Mouse (Mus musculus) right cerebral cortex, adult 2 months (tissue): ENCODE results near the gene Ctnnbip1.

Experiments
- DNase-seq, 2 experiments: peaks; one replicate each; pipeline ENCODE4 v3.0.0; 2021 to 2022; ENCODE audit warnings: low spot score in 2 of 2

Ctnnbip1 gene

DNA sequence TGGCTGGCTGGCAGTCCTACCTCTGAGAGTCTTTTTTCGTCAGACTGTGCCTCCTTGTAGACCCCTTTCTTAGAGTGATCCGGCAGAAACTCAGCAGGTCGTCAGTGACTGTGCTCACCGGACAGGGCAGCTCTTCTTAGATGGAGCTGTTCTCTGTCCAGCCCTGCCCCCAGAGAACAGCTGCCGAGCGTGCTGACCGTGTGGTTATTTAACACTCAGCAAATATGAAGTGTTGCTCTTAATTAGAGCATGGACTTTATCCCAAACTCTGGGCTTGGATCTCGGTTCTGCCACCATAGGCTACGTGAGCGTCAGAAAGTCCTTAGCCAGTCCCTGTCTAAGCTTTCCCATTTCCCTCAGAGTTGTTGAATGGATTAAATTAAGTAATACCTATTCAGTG is 3.2 kb downstream of the Ctnnbip1 start:
- DNase-seq, result no peak

DNA sequence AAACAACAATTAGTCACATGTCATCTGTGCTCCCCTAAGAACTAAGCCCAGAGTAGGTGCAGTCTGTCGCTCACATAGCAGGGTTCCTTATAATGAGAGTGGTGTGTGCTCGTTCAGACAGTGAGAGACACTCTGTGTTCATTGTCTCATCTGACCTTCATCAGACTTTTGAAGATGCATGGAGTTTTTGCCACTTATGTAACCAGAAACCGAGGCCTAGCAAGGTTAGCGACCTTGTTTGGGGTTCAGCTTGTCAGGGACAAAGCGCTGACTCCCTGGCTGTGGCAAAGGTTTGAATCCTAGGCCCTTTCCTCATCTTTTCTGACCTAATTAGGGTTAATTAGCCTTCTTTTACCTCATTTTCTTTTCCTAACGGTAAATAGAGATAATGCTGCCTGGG is 5.9 kb downstream of the Ctnnbip1 start:
- no peak for DNase-seq

DNA sequence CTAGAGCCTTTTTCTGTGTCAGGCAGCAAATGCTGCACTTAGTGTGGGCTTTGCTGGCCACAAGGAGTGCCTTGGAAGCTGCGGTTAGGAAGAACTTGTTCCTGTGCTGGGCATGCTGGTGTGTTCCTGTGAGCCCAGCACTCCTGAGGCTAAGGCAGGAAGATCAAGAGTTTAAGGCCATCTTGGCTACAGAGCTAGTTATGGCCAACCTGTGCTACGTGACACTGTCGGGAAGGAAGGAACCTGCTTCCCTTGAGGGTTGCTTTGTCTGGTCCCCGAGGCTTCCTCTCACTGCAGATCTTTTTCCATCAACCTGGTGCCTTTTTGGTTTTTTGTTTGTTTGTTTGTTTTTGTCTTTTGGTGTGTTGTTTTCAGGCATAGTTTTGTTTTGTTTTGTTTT is 7.1 kb downstream of the Ctnnbip1 start:
- DNase-seq, result no peak

DNA sequence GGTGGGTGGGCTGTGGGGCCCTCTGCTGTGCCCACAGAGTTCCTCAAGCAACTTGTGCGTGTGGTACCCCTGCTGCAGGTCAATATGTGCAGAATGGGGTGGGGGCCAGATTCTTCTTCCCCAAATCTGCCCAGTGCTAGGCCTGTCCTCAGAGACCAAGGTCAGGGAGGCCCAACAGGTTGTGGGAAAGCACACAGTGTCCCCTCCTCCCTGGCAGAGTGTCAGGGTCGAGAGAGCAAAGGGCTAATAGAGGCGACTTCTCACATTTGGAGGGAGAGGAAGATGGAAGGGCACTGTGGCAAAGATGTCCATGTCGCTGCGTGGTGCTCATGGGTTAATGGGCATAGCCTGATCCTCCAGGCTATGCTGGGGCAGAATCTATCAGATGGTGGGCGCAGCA is 7.8 kb downstream of the Ctnnbip1 start:
- no peak for DNase-seq

DNA sequence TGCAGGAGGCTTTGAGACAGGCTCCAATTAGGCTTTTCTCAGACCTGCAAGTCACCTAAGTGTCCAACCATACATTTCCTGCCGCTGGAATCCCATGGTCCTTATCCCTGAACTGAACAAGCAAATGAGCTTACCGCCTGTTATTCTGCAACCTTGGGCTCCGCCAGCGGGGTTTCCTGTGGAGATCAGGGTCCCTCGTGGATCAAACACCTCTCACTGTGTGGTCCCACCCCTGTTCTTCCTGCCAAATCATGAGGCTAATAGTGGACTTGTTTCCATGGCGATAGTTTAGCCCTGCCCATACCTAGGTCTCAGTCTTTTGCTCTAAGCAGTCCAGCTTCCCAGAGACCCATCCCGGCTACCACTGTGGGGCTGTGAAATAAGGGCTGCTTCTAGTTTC is 8.3 kb downstream of the Ctnnbip1 start:
- DNase-seq, result no peak

DNA sequence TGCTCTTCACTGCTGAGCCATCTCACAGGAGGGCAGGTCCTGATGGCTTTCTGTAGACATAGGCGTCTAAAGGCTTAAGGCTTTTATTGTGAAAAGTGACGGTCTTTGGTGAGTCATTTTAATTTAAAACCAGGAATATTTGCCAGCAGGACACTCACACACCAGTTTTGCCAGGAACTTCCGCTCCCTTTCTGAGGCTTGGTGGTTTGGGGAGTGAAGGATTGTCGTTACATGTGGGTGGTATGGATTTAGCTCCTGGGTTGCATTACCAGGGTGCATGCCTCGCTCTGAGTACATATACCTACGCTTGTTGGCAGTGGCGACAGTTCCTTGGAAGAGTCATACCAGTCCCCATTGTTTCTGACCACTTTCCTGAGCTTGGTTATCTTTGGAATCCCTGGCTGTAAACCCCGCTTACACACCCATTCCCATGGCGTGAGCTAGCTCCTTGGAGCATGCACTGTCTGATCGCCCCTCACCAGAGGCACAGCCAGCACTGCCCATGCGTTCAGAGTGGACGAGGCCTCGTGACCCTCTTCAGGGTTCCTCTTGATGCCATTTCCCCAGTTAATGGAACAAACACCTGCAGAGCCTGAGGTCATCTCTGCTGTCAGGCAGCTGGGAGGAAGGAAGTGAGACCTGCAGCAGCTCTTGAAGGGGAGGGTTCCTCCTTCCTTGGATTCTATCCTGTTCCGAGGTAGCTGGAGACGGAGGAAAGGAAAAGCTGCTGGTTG is 9.8 kb downstream of the Ctnnbip1 start:
- no peak for DNase-seq

DNA sequence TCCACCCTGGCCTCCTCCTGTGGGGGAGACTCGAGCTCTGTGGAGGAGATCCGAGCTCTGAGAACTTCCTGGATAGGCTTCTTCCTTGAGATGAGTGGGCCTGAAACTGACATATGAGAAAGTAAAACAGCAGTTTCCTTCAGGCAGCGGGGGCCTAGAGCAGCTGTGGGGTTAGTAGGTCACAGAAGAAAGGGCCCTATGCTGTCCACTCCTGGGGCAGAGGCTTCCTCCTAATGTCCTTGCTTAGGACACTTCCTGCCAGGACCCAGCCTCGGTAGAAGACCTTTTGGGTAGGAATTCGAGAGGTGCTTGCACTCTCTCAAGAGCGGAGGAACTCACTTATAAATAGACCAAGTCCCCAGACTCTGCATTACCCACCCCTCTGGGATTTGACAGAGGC is 11.7 kb downstream of the Ctnnbip1 start:
- DNase-seq, result no peak

DNA sequence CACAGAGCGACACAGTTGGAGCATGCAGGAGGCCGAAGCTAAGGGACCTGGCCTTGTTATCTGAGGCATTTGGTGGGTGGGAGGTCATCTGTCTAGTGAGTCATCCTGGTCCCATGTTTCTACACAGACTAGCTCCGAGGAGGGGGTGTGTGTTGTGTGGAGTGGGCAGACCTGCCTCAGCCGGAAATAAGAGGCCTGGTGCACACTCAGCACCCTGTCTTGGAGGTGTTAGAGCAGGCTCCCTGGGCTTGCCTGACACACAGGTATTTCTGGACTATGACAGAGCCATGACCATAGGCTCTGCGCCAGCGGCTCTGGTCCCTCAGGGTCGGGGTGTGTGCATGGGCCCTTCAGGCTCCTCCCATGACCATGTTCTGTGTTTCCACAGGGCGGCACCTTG is 21.4 kb downstream of the Ctnnbip1 start:
- no peak for DNase-seq

DNA sequence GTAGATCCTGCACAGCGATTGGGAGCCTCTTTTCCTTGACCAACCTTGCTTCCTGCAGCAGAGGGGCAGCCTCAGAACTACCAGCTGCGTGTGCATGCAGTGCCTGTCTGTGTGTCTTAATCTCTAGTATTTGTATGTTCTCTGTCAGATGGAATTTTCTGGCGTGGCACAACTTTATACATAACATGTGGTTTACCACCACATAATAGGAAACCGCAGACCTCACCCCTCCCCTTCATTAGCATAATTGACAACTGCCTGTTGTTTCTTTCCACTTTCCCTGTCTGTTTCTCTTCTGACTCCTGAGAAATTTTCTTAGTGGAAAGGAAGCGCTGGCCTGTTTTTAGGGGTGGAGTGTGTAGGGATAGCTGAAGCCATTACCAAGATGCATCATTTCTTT is 23.9 kb downstream of the Ctnnbip1 start:
- DNase-seq, result no peak

DNA sequence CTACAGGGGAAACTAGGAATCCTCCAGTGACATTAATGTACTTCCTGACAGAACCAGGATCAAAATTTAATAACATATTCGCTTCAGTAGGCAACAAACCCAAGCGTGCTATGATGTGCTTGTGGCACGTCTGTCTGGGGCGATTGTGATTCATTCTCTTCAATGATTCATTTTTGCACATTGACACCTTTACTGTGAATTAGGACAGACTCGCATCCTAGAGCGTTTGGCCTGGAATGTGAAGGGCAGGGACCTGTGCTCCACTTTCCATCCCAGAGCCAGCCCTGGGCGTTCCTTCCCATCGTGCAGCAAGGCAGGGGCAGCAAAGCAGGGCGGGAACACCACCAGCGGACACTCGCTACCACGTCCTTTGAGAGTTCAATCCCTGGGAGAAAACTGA is 24.4 kb downstream of the Ctnnbip1 start:
- no peak for DNase-seq

DNA sequence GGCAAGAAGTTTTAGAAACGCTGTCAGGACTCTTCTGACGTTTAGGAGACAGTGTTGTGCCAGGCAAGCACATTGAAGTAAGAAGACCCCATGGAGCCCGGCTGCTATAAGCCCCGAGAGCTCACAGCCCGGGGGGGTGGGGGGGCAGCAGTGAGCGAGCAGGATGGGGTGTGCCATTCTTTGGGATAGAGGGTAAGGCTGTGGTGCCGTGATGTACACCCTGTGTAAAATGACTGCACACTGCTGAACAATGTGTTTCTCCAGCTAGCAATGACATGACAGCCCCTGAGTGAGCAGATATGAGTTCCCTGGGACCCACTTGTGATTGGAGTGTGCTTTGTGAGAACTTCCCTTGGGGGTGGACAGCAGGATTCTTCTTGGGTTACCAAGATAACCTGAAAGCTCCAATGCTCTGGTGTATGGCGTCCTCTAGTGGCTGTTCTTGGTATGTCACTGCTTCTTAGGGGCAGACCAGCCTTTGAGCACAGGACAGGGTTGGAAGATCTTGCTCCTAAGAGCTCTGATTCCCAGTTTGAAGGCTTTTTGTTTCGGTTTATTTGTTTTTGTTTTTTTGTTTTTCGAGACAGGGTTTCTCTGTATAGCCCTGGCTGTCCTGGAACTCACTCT is 25.0 kb downstream of the Ctnnbip1 start:
- peak; percentile 91 to 92 for DNase-seq

DNA sequence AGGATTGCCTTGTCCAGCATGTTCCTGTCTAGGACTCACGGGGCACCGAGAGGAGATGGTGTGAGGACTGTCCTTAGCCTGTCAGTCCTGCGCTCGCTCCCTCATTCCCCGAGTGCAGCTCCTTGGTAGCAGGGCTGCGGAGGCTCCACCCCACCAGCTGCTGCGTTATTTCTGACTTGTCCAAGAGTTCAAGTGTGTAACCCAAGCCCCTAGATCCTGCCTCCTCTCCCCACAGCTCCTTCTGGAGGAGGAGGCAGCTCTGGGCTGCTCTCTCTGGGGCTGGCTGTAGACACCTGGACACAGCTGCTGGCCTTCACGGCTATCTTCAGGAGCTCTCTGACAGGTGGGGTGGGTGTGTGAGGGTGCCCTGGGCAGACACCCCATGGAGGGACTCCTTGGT is 26.9 kb downstream of the Ctnnbip1 start:
- no peak for DNase-seq

DNA sequence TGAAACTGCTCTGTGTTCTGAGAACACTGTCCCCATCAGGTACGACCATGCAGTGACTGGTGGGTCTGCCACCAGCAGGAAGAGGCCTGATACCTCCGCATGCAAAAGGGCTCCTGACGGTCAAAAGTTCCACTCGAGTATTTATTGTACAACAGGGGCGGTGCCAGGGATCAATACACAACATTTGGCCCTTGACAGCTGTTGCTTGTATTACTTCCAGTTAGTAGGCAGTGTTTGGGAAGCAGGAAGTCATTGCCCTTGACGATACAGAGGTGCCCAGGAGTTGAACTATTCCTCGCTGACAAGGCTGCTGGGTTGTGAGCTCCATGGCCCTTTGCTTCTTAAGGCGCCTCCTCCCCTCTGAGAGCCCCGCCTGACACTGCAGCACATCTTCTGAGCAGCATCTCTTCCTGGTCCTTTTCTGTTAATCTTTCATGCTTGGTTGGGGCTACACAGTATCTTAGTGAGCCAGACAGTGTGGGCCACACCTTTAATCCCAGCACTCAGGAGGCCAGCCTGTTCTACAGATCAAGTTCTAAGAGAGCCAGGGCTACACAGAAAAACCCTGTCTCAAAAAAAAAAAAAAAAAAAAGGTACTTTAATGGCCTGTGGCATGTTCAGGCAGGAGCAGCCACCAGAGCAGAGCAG is 28.9 kb downstream of the Ctnnbip1 start:
- no peak for DNase-seq

DNA sequence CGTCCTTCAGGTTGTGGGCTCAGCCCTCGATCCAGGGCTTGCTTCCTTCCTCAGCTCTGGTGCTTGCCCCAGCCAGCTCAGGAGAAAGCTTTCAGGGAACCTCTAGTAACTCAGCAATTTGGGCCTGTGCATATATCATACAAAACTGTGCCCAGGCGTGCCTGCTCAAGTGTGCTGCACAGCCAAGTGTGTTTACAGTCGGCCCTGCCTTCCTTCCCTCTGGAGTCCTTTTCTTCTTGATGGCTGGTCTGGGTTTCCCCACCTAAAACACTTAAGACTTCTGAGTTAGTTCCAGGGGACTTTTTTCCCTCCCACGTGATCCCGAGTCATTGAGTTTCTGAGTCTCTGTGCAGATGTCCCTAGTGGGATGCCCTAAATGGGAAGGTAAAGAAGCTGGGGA is 29.5 kb downstream of the Ctnnbip1 start:
- DNase-seq, result no peak

DNA sequence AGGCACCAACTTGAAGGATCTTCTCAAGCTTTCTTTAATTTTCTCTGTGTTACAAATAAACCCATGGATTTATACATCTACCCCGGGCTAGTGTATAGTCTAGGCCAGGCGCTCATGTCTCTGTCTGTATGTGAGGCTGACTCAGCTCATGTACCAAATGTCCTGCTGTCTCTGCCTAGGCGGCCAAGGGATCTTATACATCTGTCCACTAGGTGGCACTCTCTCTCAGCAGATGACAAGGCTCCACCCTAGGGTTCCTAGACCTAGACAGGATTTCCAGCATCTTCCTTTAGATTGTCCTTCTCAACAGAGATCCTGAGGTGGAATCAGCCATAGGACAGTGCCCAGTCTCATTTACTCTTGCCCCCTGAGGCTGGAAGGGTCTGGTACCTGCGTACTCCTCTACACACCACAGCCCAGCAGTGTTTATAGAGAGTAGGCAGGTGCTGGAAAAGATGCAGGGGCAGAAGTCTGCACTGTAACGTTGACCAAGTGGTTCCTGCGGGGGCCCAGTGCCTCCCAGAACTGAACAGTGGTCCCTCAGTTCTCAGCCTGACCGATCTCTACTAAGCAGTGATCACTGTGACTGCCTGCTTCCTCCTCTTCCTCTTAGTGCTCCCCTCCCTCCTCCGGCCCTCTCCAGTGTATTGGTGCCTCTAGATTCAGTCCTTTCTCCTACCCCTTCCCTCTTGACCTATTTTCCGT is 31.3 kb downstream of the Ctnnbip1 start:
- DNase-seq, result peak; percentile 94

DNA sequence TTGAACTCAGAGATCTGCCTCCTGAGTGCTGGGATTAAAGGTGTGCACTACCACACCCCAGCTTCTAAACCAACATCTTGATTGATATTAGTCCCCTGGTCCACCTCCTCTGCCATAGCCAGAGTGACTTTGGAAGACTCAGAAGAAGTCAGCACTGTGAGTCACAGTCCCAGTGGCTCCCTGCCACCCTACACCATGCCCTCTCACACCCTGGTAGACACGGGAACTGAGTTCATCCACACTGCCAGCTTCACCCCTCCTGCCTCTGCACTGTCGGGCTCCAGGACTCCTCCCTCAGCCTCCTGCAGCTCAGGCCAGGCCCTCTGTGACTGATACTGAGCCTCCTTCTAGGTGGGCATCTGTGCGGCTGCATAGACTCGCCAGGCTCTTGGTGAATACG is 32.8 kb downstream of the Ctnnbip1 start:
- no peak for DNase-seq

DNA sequence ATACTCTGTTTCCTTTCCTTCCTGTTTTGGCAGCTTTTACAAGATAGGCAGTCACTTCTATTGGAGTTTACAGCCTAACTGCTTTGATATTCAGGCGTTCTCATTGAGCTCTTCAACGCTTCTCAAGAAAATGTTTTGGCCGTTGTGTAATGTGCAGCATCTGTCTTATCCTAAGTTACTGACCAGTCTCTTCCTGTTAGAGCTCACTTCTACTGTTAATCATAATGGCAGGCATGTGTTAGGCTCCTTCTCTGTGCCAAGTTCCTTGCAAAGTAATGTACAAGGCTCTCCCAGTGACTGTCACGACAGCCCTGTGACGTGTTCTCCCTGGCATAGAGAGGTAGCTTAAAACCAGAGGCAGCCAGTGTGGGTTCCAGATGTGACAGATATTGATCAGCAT is 33.7 kb downstream of the Ctnnbip1 start:
- no peak for DNase-seq

DNA sequence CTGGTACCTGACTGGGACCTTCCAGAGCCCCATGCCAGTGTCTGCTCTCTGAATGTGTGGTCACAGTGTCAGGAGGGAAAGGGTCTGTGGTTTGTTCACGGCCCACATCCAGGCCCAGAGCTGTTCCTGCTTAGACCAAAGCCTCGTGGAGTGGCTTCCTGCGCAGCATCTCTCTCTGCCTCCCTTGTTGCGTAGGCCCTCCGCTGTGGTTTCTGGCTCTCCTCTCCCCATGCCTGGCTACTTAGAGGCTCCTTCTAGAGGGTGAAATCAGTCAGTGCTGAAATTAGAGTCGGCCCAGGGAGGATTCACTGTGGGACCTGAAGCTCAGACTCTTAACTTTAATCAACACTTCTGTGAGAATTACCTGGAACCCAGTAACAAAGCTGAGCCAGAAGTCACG is 35.8 kb downstream of the Ctnnbip1 start:
- DNase-seq, result no peak

DNA sequence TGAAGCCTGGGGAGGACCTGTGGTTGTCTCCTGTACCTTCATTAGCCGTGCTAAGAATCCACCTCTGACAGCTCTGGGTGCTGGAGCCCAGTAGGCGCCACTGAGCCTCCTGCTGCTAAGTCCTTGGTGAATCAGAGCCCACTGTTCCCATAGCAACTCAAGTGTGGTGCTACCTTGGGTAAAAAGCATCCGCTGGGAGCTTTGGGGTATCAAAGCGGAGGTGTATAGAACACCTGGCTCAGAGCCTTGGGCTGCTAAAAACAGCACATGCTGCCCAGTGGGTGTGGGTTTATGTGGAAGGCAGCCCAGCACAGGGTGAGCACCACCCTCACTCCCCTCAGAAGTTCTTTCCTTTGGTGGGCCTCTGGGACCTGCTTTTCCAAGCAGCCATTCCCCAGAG is 38.1 kb downstream of the Ctnnbip1 start:
- DNase-seq, result peak; percentile 86

DNA sequence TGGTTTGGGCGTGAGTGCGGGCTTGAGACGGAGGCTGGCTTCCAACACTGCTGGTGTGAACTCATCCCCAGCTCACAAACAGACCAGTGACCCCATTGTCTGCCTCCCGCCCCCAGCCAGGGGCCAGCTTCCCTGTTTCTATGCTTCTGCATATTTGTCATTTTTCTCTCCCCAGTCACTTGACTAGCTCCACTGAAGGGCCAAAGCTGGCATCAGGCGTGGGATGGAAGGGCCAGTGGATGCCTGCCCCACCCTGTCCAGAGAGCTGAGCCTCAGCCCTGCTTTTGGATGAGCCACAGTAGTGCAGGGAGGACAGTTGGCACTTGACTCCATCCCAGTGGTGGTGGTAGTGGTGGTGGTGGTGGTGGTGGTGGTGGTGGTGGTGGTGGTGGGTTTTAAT is 39.9 kb downstream of the Ctnnbip1 start:
- no peak for DNase-seq

DNA sequence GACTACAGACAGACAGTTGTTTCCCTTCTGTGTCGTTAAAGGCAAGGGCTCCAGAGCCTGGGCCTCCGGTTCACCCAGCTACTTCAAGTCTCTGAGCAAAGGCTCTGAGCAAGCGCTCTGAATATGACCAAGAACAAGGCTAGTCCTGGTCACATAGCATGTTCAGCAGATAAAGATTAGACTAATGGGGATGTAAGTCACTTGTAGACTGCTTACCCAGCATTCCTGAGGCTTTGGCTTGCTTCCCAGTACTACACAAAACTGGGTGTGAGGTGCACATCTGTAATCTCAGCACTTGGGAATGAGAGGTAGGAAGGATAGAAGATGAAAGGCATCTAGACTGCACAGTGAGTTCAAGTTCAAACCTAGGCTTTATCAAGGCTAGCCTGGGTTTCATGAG is 40.4 kb downstream of the Ctnnbip1 start:
- DNase-seq, result no peak

DNA sequence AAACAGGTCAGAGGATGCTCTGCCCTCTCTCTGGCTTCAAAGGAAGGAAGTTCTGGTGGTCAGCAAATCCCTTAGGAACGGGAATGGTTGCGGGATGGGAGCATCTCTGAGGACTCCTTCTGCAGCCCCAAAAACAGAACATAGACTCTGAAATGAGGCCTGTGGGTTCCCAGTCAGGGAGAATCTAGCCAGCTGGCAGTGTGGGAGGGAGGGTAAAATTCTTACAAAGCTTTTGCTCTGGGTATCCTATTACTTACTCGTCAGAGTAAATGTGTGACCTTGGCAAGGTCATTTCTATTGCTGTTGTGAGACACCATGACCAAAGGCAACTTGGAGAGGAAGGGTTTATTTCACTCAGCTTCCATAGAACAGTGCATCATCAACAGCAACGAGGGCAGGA is 43.4 kb downstream of the Ctnnbip1 start:
- peak; percentile 68 to 77 for DNase-seq
